Mouse (Mus musculus) neural tube, embryonic 15.5 days (tissue): ENCODE measurements around the gene Ten1. TPM values are rescaled to one million over a fixed set of nuclear protein-coding genes. Genes with fewer than 3 reads are reported as not detected.
A peak's percentile ranks its signal among the peaks of the same experiment; 100 is the strongest.

Experiments used
- ATAC-seq: fragments of 200-750 bp; cut with Nextera tagmentation; 2 replicates; pipeline ENCODE4 v1.8.0; 2017; ENCODE audit warnings: mild to moderate bottlenecking, moderate TSS enrichment, moderate library complexity; ENCODE audit not compliant: low FRiP score
- H3K27ac ChIP-seq: fragments of 300-500 bp; sonication (generic); replicated peaks from 2 replicates; pipeline ENCODE4 v1.5.1; 2015; ENCODE audit warnings: mild to moderate bottlenecking, inconsistent platforms
- H3K27me3 ChIP-seq: fragments of 300-500 bp; sonication (generic); replicated peaks from 2 replicates; pipeline ENCODE4 v1.6.1; 2015; ENCODE audit warnings: inconsistent platforms
- H3K36me3 ChIP-seq: fragments of 300-500 bp; sonication (generic); 2 replicates; pipeline ENCODE4 v1.6.1; 2015; ENCODE audit warnings: inconsistent platforms
- H3K4me1 ChIP-seq: fragments of 300-500 bp; sonication (generic); 2 replicates; pipeline ENCODE4 v1.6.1; 2015; ENCODE audit warnings: inconsistent platforms
- H3K4me2 ChIP-seq: fragments of 300-500 bp; sonication (generic); 2 replicates; pipeline ENCODE4 v1.6.1; 2015; ENCODE audit warnings: inconsistent platforms, mild to moderate bottlenecking, moderate library complexity
- H3K4me3 ChIP-seq: fragments of 300-500 bp; sonication (generic); replicated peaks from 2 replicates; pipeline ENCODE4 v1.5.1; 2015; ENCODE audit warnings: mild to moderate bottlenecking, inconsistent platforms
- H3K9ac ChIP-seq: fragments of 300-500 bp; sonication (generic); replicated peaks from 2 replicates; pipeline ENCODE4 v1.6.1; 2015; ENCODE audit warnings: mild to moderate bottlenecking, inconsistent platforms
- H3K9me3 ChIP-seq: fragments of 300-500 bp; sonication (generic); replicated peaks from 2 replicates; pipeline ENCODE4 v1.6.1; 2016; ENCODE audit warnings: inconsistent platforms
- WGBS: fragments of 180-500 bp; shearing (Covaris S2); methylation state at CpG from one replicate; pipeline ENCODE4 v1.1.7; 2015; ENCODE audit warnings: mixed read lengths; 5-methylcytosine and 5-hydroxymethylcytosine counted together
- polyA plus RNA-seq: library from polyadenylated mRNA; unstranded; fragments of >200 nt; fragmentation: Nextera tagmentation; extraction: Ambion mirVana; gene quantifications from 2 replicates; pipeline ENCODE4 v1.2.1, GENCODE M21; 2015

Ten1 gene
- polyA plus RNA-seq, 1 experiment from 2014 or later: 93.5 TPM

GRCm38 (mm10) chr11:116218263-116218662 is 19.6 kb downstream of the Ten1 start:
- Histone ChIP-seq H3K9me3 (no peaks in the 10 kb centered on the region), H3K36me3 (no peaks in the 10 kb centered on the region), H3K9ac (0 out of 2 replicates have a peak overlapping the region, but pooled peaks have one; percentile 26), H3K4me3 (no peak overlapping the region), H3K27ac (peak overlapping the region; percentile 77), H3K27me3 (peaks cover 32% of the 10 kb centered on the region), H3K4me1 (peaks cover 33% of the 10 kb centered on the region), H3K4me2 (no peak overlapping the region)
- ATAC-seq: no peak
- WGBS: 74% methylated on average over 2 of the region's 2 CpGs

- H3K9ac ChIP-seq: 0 out of 2 replicates have a peak overlapping the region, but pooled peaks have one; percentile 26
- H3K4me3 ChIP-seq: no peak overlapping the region
- H3K4me2 ChIP-seq: no peak overlapping the region
- peak; percentile 50; the same call in 1 of the 2 replicates for ATAC-seq
- H3K27me3 ChIP-seq: peaks cover 38% of the 10 kb centered on the region
- peak overlapping the region; percentile 77 for H3K27ac ChIP-seq
- WGBS: 32% methylated on average over 7 of the region's 7 CpGs
- no peaks in the 10 kb centered on the region for H3K9me3 ChIP-seq
- peaks cover 34% of the 10 kb centered on the region for H3K4me1 ChIP-seq
- no peaks in the 10 kb centered on the region for H3K36me3 ChIP-seq
These were observed 20.2 kb downstream of the Ten1 start for GRCm38 (mm10) chr11:116218737-116219400.

- Histone ChIP-seq H3K27ac (peak overlapping the region; percentile 77; the same call in 1 of the 2 replicates), H3K27me3 (peaks cover 43% of the 10 kb centered on the region), H3K4me2 (no peak overlapping the region), H3K9me3 (no peaks in the 10 kb centered on the region), H3K4me1 (peaks cover 34% of the 10 kb centered on the region), H3K9ac (no peak overlapping the region), H3K36me3 (no peaks in the 10 kb centered on the region), H3K4me3 (no peak overlapping the region)
- 22% methylated on average over 4 of the region's 4 CpGs for WGBS
- ATAC-seq: no peak
These were observed 21.2 kb downstream of the Ten1 start for GRCm38 (mm10) chr11:116219885-116220284.

GRCm38 (mm10) chr11:116221931-116222739 is 23.5 kb downstream of the Ten1 start:
- Histone ChIP-seq H3K9ac (no peak overlapping the region; the same call in 1 of the 2 replicates), H3K9me3 (no peaks in the 10 kb centered on the region), H3K36me3 (no peaks in the 10 kb centered on the region), H3K27ac (no peak overlapping the region), H3K4me2 (peak overlapping the region; percentile 57), H3K4me3 (peak overlapping the region; percentile 30), H3K4me1 (peaks cover 34% of the 10 kb centered on the region), H3K27me3 (peaks cover 43% of the 10 kb centered on the region)
- WGBS: 14% methylated on average over 53 of the region's 53 CpGs
- no peak for ATAC-seq

- 19% methylated on average over 23 of the region's 23 CpGs for WGBS
These were observed 24.0 kb downstream of the Ten1 start for GRCm38 (mm10) chr11:116222740-116223059.

GRCm38 (mm10) chr11:116226414-116226813 is 27.8 kb downstream of the Ten1 start:
- Histone ChIP-seq H3K36me3 (no peaks in the 10 kb centered on the region), H3K9ac (no peak overlapping the region), H3K27ac (no peak overlapping the region), H3K9me3 (no peaks in the 10 kb centered on the region), H3K4me1 (peaks cover 15% of the 10 kb centered on the region), H3K4me2 (no peak overlapping the region), H3K27me3 (peaks cover 30% of the 10 kb centered on the region), H3K4me3 (no peak overlapping the region)
- ATAC-seq: no peak
- WGBS: 0% methylated on average over 2 of the region's 2 CpGs

More at GRCm38 (mm10) chr11:116222740-116223059, 24.0 kb downstream of the Ten1 start:
- Histone ChIP-seq H3K36me3 (no peaks in the 10 kb centered on the region), H3K9me3 (no peaks in the 10 kb centered on the region), H3K27me3 (peaks cover 43% of the 10 kb centered on the region), H3K27ac (no peak overlapping the region), H3K4me2 (peak overlapping the region; percentile 57), H3K4me1 (peaks cover 34% of the 10 kb centered on the region), H3K9ac (no peak overlapping the region; the same call in 1 of the 2 replicates), H3K4me3 (peak overlapping the region; percentile 30)
- no peak for ATAC-seq

GRCm38 (mm10) chr11:116228699-116229098 is 30.0 kb downstream of the Ten1 start:
- no peaks in the 10 kb centered on the region for H3K9me3 ChIP-seq
- no peak overlapping the region for H3K4me3 ChIP-seq
- ATAC-seq: no peak
- H3K9ac ChIP-seq: no peak overlapping the region
- WGBS: 79% methylated on average over 4 of the region's 4 CpGs
- H3K27me3 ChIP-seq: peaks cover 10% of the 10 kb centered on the region
- no peaks in the 10 kb centered on the region for H3K36me3 ChIP-seq
- no peak overlapping the region for H3K4me2 ChIP-seq
- H3K27ac ChIP-seq: no peak overlapping the region
- H3K4me1 ChIP-seq: no peaks in the 10 kb centered on the region

GRCm38 (mm10) chr11:116232427-116232826 is 33.8 kb downstream of the Ten1 start:
- no peak overlapping the region for H3K9ac ChIP-seq
- no peak for ATAC-seq
- H3K4me2 ChIP-seq: peak overlapping the region; percentile 28
- H3K27ac ChIP-seq: no peak overlapping the region
- no peaks in the 10 kb centered on the region for H3K9me3 ChIP-seq
- H3K27me3 ChIP-seq: peaks cover 10% of the 10 kb centered on the region
- H3K4me1 ChIP-seq: no peaks in the 10 kb centered on the region
- WGBS: 27% methylated on average over 17 of the region's 17 CpGs
- H3K36me3 ChIP-seq: no peaks in the 10 kb centered on the region
- no peak overlapping the region for H3K4me3 ChIP-seq

GRCm38 (mm10) chr11:116234901-116235300 is 36.2 kb downstream of the Ten1 start:
- Histone ChIP-seq H3K4me1 (peaks cover 4% of the 10 kb centered on the region; the same call in 1 of the 2 replicates), H3K27ac (no peak overlapping the region), H3K27me3 (peaks cover 24% of the 10 kb centered on the region), H3K36me3 (no peaks in the 10 kb centered on the region), H3K4me3 (no peak overlapping the region), H3K9ac (no peak overlapping the region), H3K4me2 (no peak overlapping the region), H3K9me3 (no peaks in the 10 kb centered on the region)
- ATAC-seq: no peak
- 89% methylated on average over 8 of the region's 8 CpGs for WGBS

- Histone ChIP-seq H3K27me3 (peaks cover 24% of the 10 kb centered on the region), H3K4me2 (peak within 1 kb of the TSS; percentile 29; the same call in 1 of the 2 replicates), H3K36me3 (peaks cover 2% of the 10 kb centered on the region; the same call in 1 of the 2 replicates), H3K4me3 (no peak within 1 kb of the TSS), H3K4me1 (peaks cover 4% of the 10 kb centered on the region; the same call in 1 of the 2 replicates), H3K9me3 (no peaks in the 10 kb centered on the region), H3K9ac (no peak within 1 kb of the TSS), H3K27ac (no peak within 1 kb of the TSS)
- ATAC-seq: no peak
- 18% methylated on average over 30 of the region's 31 CpGs for WGBS
These were observed 39.2 kb downstream of the Ten1 start, which contains the start of gene Evpl for GRCm38 (mm10) chr11:116237742-116238395. Gene Evpl (minus strand): TSS chr11:116238077.

GRCm38 (mm10) chr11:116239797-116240196 is 41.1 kb downstream of the Ten1 start:
- no peak for ATAC-seq
- WGBS: 13% methylated on average over 7 of the region's 7 CpGs
- H3K27ac ChIP-seq: no peak overlapping the region

More at GRCm38 (mm10) chr11:116239797-116240196, 41.1 kb downstream of the Ten1 start:
- H3K9me3 ChIP-seq: no peaks in the 10 kb centered on the region
- H3K27me3 ChIP-seq: peaks cover 21% of the 10 kb centered on the region
- no peak overlapping the region for H3K4me3 ChIP-seq
- no peak overlapping the region for H3K4me2 ChIP-seq
- H3K36me3 ChIP-seq: peaks cover 20% of the 10 kb centered on the region
- H3K4me1 ChIP-seq: peaks cover 4% of the 10 kb centered on the region; the same call in 1 of the 2 replicates
- no peak overlapping the region for H3K9ac ChIP-seq
